Mouse (Mus musculus) embryo, embryonic 11.5 days (tissue): ENCODE data around the gene Ntng1.

Experiments used
- DNase-seq: peaks from one replicate; pipeline ENCODE4 v3.0.0-alpha.2; 2012; ENCODE audit warnings: low read depth, low spot score

The Ntng1 gene

GRCm38 (mm10) chr3:110143206-110144061 lies at the start of gene Ntng1:
Gene Ntng1 (minus strand): TSS chr3:110144011.
- no peak for DNase-seq

GRCm38 (mm10) chr3:110187401-110187948 lies 43.7 kb upstream of the Ntng1 start:
- DNase-seq, result no peak

- no peak for DNase-seq
These were observed 5.3 kb upstream of the Ntng1 start for GRCm38 (mm10) chr3:110149089-110149488.

GRCm38 (mm10) chr3:110144301-110145055 lies 667 bp upstream of the Ntng1 start:
- no peak for DNase-seq

GRCm38 (mm10) chr3:110142314-110143205 lies 1.3 kb downstream of the Ntng1 start:
- DNase-seq, result no peak

- DNase-seq, result no peak
These were observed 2.2 kb downstream of the Ntng1 start for GRCm38 (mm10) chr3:110141351-110142302.

GRCm38 (mm10) chr3:110136115-110136514 lies 7.7 kb downstream of the Ntng1 start:
- DNase-seq, result no peak

GRCm38 (mm10) chr3:110133150-110133549 lies 10.7 kb downstream of the Ntng1 start:
- DNase-seq, result no peak

GRCm38 (mm10) chr3:110132289-110132688 lies 11.5 kb downstream of the Ntng1 start:
- DNase-seq, result no peak

GRCm38 (mm10) chr3:110131043-110131891 lies 12.5 kb downstream of the Ntng1 start:
- no peak for DNase-seq

- no peak for DNase-seq
These were observed 14.2 kb downstream of the Ntng1 start for GRCm38 (mm10) chr3:110129607-110130006.

- no peak for DNase-seq
These were observed 37.8 kb downstream of the Ntng1 start for GRCm38 (mm10) chr3:110105982-110106381.

- no peak for DNase-seq
These were observed 49.4 kb downstream of the Ntng1 start for GRCm38 (mm10) chr3:110094407-110094806.

GRCm38 (mm10) chr3:110094003-110094402 lies 49.8 kb downstream of the Ntng1 start:
- DNase-seq, result no peak

GRCm38 (mm10) chr3:110092521-110092920 lies 51.3 kb downstream of the Ntng1 start:
- DNase-seq, result no peak

GRCm38 (mm10) chr3:110087189-110087588 lies 56.6 kb downstream of the Ntng1 start:
- no peak for DNase-seq

GRCm38 (mm10) chr3:110085336-110085735 lies 58.5 kb downstream of the Ntng1 start:
- DNase-seq, result no peak

- DNase-seq, result no peak
These were observed 79.0 kb downstream of the Ntng1 start for GRCm38 (mm10) chr3:110064709-110065256.

- no peak for DNase-seq
These were observed 87.9 kb downstream of the Ntng1 start for GRCm38 (mm10) chr3:110055915-110056314.
